Mouse (Mus musculus): ENCODE measurements around the gene Plg. TPM values are rescaled to one million over a fixed set of nuclear protein-coding genes. Genes with fewer than 3 reads are reported as not detected.

Plg gene
- total RNA-seq, 2 experiments from 2014 or later = not detected

DNA sequence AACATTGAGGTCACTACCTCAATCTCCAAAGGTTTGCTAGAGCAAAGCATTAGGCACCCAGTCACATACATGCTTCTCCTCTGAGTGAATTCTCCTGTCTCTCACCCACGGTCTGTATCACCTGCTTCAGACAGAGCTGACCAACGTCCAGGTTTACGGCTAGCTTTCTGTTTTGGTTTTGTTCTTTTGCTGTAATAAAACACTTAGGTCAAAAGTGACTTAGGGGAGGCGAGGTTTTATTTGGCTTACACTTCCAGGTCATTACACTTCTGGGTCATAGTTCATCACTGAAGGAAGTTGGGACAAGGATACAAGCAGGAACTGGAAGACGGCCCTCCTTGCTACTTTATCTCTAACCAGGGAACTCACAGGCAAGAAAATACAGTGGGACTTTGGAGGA is 9.0 kb upstream of the Plg start:
- no peak for TF ChIP-seq CTCF (IDR thresholded peaks at IDR 0.05)
- no peak for DNase-seq
- intact Hi-C loops (cut with DNase I) = loop anchor here (5.0 kb wide), 1 partner anchor 52 kb away; the partner anchor contains the start of gene Map3k4

DNA sequence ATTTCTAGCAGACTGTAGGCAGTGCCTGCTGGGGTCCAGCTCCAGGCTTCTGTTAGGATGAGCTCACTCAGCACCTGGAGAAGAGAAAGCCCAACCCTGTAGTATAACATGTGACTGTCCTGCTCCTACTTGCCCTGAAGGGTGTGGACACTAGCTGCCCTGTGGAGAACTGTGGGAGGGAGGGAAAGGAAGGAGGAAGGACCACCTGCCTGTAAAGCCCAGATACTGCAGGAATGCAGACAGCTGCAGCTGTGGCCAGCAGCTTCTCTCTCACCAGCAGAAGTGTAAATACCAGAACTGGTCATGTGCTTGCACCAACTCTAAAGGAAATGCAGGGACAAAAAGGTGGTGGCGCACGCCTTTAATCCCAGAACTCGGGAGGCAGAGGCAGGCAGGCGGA is 8.1 kb upstream of the Plg start:
- H3K4me3 ChIP-seq = no peak overlapping the region
- TF ChIP-seq CTCF (IDR thresholded peaks at IDR 0.05) = no peak
- no peak for DNase-seq
- no peak overlapping the region for H3K27ac ChIP-seq
- intact Hi-C loops (cut with DNase I) = no loop called here

More for the DNA sequence above, 9.0 kb upstream of the Plg start:
- no peak overlapping the region for H3K27ac ChIP-seq
- H3K4me3 ChIP-seq = no peak overlapping the region

DNA sequence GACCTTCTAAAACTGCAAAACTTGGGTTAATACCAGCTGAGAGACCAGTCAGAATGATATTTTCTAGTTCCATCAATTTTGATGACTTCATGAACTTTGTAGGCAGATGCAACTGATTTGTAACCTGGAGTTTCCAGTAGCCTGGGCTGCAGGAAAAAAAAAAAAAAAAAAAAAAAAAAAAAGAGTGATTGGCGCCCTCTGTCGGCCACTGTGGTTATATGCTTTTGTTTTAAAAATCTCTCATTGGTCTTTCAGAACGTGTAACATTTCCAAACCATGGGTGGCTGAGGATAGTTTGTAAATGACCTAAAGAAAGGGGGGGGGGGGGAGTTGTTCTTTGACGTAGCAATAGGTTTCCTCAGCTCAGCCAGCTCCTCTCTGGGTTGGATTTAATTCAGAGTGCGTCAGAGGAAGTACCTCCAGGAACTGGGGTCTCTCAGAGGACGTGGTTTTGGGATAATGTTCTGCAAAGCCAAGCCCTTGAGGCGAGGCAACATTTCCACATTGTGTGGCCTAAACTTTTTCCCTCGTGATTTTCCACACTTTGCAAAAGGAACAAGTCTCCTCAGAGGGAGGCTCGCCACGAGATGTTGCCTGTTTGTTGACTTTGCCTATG is 7.0 kb upstream of the Plg start:
- DNase-seq = no peak
- peak overlapping the region; percentile 59 for H3K4me3 ChIP-seq
- TF ChIP-seq CTCF (IDR thresholded peaks at IDR 0.05) = peak; percentile 66
- intact Hi-C loops (cut with DNase I) = loop anchor here (1.0 kb wide), 1 partner anchor 105 kb away; no protein-coding TSS in a partner anchor
- peak overlapping the region; percentile 28; the same call in 1 of the 2 replicates for H3K27ac ChIP-seq

DNA sequence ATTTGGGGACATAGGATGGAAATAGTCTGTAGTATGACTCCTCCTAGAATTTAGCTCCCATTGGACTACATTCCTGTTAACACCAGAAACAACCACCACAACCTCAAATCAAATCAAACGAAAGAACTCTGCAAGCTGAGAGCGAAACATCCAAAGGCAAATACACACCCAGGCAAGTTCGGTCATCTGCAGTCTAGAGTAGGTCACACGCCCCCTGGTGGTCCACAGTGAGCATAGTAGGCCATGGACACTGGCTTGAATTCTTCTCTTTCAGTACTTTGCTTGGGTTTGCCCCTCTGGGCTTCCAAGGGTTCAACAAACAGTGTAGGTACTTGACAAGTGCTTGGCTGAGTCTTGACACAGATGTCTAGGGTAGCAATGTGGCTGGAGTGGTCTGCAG is 6.4 kb upstream of the Plg start:
- TF ChIP-seq CTCF (IDR thresholded peaks at IDR 0.05) = peak; percentile 97
- DNase-seq = peak; percentile 77
- intact Hi-C loops (cut with DNase I) = loop anchor here (2.0 kb wide), 1 partner anchor 335 kb away; no protein-coding TSS in a partner anchor
- peak overlapping the region; percentile 59 for H3K4me3 ChIP-seq
- H3K27ac ChIP-seq = peak overlapping the region; percentile 28; the same call in 1 of the 2 replicates

DNA sequence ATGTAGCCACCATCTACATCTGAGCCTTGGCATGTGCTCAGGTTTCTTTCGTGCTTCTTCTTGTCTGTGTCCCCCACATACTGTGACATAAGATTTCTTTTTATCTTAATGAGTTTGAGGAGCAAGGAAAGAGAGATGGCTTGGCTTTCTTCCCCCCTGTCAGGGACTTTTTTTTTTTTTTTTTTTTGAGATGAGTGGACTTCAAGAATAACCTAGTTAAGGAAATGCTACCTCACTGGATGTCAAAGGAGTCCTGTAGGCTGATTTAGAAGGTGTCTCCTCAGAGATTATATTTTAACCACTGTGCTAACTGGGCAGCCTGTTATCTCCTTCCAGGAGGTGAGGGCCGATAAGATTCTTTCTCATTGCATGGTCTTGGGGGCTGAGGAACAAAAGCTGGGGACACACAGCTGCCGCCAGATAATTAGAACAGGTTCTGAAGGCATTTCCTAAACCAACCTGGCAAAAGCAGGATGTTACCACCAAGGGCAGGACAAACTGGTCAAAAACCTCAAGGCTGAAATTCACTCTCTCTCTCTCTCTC is 4.7 kb upstream of the Plg start:
- intact Hi-C loops (cut with DNase I) = loop anchor here (2.0 kb wide), 1 partner anchor 337 kb away; no protein-coding TSS in a partner anchor
- Histone ChIP-seq H3K4me3 (no peak overlapping the region), H3K27ac (no peak overlapping the region)
- TF ChIP-seq CTCF (IDR thresholded peaks at IDR 0.05) = no peak
- no peak for DNase-seq

DNA sequence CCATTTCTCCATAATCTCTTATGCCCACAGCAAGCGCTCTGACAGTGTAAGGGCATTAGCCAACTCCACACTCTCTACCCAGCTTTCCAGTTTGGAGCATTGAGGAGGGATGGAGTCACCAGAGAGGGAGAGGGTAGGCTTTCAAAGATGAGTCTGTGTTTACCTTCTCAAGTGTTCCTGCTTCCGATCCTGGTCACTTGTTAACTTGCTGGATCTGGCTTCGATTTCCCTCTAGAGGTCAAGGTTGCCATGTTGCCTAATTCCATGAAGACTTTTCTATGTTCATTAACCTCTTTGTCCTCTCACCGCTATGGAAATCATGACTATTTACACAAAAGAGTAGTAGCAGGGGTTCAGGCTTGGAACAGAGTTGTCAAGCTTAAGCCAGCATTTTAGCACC is 1.9 kb downstream of the Plg start:
- DNase-seq = no peak
- Histone ChIP-seq H3K4me3 (no peak overlapping the region), H3K27ac (no peak overlapping the region)
- TF ChIP-seq CTCF (IDR thresholded peaks at IDR 0.05) = no peak
- intact Hi-C loops (cut with DNase I) = no loop called here

DNA sequence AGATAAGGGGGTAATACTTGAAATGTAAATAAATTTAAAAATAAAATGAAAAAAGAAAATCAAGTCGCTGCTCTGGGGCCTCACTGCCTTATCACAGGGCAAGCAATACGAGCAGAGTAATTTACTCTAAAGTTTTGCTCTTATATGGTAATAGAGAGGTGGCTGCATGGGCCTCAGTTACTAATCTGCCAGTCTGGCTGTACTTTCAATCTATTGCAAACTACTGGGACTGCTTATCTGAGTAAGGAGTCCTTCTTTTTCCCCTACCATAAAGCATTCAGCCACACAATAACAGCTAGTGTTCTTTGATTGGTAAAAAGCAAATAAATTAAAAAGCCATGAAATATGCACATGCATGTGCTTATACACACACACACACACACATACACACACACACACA is 3.2 kb downstream of the Plg start:
- intact Hi-C loops (cut with DNase I) = no loop called here
- H3K27ac ChIP-seq = no peak overlapping the region
- no peak for DNase-seq
- TF ChIP-seq CTCF (IDR thresholded peaks at IDR 0.05) = no peak
- H3K4me3 ChIP-seq = no peak overlapping the region

DNA sequence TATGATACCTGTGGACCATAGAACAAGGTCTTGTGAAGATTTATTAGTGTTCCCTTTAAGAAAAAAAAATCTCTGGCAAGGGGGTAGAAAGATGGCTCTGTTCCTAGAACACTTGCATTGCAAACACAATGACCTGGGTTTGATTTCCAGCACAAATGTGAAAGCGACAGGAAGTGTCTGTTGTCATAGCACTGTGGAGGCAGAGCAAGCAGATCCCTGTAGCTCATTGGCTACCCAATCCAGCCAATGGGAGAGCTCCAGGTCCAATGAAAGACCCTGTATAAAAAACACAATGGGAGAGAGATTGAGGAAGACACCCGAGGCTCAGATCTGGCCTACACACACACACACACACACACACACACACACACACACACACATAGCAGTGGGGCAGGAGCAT is 4.1 kb downstream of the Plg start:
- no peak for DNase-seq
- H3K4me3 ChIP-seq = no peak overlapping the region
- TF ChIP-seq CTCF (IDR thresholded peaks at IDR 0.05) = no peak
- no peak overlapping the region for H3K27ac ChIP-seq
- intact Hi-C loops (cut with DNase I) = no loop called here

DNA sequence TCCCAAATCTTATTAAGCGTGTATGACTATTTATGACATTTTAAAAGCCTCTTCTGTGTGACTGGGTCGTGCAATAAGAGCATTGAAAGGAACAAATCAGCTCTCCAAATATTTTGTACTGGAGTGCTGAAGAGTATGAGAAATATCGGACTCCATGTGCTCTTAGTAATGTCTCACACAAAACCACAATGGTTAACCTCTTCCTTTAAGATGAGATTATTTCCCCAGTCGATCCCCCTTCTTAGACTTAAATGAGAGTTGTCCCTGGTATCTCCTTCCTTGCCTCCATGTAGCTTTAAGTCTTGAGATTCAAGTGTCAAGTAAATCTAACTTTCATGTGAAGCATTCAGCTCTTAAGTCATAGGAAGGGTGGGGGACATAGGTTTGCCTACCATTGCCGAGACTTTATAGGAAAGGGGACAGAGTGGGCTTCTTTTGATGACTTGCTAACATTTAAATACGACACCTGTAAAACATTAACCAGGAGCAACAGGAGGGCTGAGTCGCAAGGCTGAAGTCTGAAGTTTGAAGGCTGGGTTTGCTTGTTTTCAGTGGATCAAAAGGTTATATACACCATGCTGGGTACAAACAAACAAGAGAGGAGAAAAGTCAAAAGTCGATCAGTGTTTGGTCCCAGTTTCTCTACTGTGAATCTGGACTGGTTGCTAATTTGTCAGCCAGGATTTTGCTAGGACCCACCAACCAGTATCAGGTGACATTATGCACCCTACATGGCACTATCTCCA is 6.8 kb downstream of the Plg start:
- no peak overlapping the region for H3K4me3 ChIP-seq
- no peak for DNase-seq
- no peak overlapping the region for H3K27ac ChIP-seq
- intact Hi-C loops (cut with DNase I) = no loop called here
- TF ChIP-seq CTCF (IDR thresholded peaks at IDR 0.05) = no peak

DNA sequence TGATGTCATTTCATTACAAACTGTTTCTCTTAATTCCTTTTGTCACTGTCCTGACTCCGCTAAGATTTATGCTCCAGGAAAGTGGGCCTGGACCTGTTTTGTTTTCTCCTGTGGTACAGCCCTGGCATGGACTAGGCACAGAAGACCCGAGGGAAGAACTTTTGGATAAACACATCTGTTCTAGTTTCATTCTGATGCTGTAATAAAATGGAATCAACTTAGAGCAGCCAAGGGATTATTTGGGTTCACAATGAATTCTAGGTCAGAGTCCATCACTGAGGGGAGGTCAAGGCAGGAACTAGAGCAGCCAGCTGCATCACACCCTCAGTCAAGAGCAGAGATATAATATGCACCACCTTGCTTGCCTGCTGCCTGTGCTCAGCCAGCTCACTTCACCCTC is 9.4 kb downstream of the Plg start:
- DNase-seq = no peak
- Histone ChIP-seq H3K27ac (no peak overlapping the region), H3K4me3 (no peak overlapping the region)
- intact Hi-C loops (cut with DNase I) = no loop called here
- no peak for TF ChIP-seq CTCF (IDR thresholded peaks at IDR 0.05)

DNA sequence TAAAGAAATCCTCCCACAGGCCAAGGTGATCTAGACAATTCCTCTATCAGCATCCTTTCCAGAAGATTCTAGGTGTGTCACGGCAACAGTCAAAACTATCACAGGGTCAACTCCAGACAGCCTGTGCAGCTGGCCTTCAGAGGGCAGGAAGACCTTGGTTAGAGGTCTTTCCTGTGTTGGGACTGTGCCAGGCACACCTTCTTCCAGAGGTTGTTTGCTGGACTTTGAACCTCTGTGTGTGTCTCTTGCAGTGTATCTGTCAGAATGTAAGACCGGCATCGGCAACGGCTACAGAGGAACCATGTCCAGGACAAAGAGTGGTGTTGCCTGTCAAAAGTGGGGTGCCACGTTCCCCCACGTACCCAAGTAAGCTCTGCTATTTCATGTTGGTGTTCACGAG is 9.8 kb downstream of the Plg start:
- H3K27ac ChIP-seq = no peak overlapping the region
- TF ChIP-seq CTCF (IDR thresholded peaks at IDR 0.05) = no peak
- DNase-seq = no peak
- intact Hi-C loops (cut with DNase I) = no loop called here
- H3K4me3 ChIP-seq = no peak overlapping the region

DNA sequence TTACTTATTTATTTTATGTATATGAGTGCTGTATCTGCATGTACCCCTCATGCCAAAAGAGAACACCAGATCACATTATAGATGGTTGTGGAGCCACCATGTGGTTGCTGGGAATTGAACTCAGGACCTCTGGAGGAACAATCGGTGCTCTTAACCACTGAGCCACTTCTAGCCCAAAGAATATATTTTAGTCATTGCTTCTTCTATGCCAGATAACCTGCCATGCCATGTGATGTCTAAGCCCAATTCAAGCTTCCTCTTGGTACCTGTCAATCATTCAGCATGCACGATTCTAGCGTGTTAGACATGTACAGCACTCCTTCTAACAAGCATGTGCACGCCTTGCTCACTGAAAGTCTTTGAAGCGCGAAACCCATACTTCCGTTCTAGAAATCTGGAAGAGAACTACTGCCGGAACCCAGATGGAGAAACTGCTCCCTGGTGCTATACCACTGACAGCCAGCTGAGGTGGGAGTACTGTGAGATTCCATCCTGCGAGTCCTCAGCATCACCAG is 17.8 kb downstream of the Plg start:
- TF ChIP-seq CTCF (IDR thresholded peaks at IDR 0.05) = no peak
- intact Hi-C loops (cut with DNase I) = no loop called here
- no peak for DNase-seq
- no peak overlapping the region for H3K4me3 ChIP-seq
- no peak overlapping the region for H3K27ac ChIP-seq

DNA sequence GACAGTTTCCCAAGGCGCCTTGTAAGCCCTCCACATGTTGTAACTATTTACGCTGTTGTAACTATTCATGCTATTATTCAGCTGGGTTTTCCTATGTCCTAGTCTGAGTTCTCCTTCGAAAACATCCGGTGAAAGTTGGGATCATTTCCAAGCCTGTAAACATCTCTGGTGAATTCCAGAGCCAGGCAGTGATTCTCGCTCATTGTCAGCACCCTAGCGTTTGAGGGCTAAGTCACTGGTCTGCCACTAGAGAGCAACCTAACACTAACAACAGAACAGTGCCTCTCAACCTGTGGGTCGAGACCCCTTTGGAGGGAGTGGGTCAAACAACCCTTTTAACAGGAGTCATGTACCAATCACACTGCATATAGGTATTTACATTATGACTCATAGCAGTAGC is 25.0 kb downstream of the Plg start:
- DNase-seq = no peak
- peak; percentile 44 for TF ChIP-seq CTCF (IDR thresholded peaks at IDR 0.05)
- Histone ChIP-seq H3K4me3 (no peak overlapping the region), H3K27ac (peak overlapping the region; percentile 64)
- intact Hi-C loops (cut with DNase I) = no loop called here
